Mouse (Mus musculus): ENCODE measurements around the gene Susd5. TPM values are rescaled to one million over a fixed set of nuclear protein-coding genes. Genes with fewer than 3 reads are reported as not detected.
"Not testable (repeated sequence)": the region's sequence is repeated elsewhere in the genome, so short reads cannot be mapped to it uniquely, and the experiment has no call there.

Gene Susd5
- total RNA-seq, 2 experiments from 2014 or later = 2.4 to 3.3 TPM

DNA sequence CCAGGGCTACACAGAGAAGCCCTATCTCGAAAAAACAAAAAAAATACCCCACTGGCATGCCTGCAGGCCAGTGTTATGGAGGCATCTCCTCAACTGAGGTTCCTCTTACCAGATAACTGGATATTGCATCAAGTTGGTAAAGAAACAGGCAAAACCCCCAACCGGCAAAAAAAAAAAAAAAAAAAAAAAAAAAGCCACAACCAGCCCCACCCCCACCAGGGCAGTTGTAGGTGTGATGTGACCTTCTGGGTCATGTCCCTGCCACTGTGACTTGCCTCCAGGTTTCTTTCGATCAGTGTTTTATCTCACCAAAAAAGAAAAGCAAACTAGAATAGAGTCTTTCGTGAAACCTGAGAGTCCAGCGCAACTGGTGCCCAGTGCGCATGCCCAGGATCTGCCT is 4.1 kb upstream of the Susd5 start:
- intact Hi-C loops (cut with DNase I; ENCODE audit: low total_unique reads) = no loop called here
- no peak for DNase-seq

DNA sequence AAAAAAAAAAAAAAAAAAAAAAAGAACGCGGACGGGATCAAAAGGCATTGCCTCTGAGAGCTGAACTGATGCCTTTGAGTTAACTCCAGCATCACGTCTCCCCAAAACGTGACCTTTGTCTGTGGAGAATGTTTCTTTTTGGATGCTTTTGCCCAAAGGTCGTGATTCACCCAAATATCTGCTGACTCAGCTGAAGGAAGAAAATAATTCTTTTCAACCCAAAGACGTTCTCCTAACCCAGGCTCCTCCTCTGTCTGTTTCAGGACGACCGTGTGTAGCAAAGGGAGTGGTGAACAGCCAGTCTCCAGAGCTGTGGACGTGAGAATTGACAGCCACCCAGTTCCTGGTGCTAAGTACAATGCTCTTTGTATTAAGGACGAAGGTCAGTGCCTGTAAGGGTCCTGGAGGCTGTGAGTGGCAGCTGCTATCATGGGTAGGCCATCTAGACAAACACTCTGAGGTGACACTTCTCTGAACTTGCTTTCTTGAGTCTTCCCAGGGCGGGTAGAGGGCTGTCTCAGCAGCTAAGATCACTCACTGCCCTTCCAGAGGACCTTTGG is 11.6 kb downstream of the Susd5 start:
- no peak for DNase-seq
- intact Hi-C loops (cut with DNase I; ENCODE audit: low total_unique reads) = no loop called here

DNA sequence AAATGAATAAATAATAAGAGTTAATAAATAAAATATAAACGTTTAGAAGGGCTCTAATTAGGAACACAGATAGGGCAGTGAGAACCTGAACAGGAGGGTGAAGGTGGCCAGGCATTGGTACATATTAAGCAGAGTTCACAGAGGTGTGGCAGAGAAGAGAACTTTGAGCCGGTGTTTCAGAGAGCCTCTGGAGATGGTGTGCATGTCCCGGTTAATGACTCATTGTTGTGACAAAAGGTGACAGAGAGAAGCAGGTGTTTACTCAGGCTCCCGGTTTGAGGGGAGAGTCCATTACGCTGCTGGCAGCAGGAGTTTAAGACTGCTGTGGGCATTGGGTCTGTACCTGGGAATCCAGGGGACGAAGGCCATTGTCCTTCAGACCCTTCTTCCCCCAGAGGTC is 12.4 kb downstream of the Susd5 start:
- DNase-seq = no peak
- intact Hi-C loops (cut with DNase I; ENCODE audit: low total_unique reads) = no loop called here

DNA sequence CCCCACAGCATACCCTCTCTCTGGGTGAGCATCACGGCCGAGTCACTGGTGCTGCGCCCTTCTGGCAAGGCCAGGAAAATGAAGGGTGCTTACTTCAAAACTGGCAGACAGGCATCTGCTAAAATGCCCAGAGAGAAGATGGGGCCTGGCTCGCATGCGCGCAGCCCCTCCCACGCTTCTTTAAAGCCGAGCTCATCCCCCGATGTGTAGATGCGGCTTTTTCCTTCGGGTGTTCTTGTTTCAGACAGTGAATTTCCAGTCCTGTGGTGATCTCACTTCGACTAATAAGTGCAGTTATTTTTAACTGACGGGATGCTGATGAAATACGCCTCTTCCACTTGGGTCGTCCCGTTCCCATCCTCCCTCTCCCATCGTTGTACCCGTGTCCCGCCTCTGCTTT is 16.7 kb downstream of the Susd5 start:
- intact Hi-C loops (cut with DNase I; ENCODE audit: low total_unique reads) = no loop called here
- DNase-seq = no peak

DNA sequence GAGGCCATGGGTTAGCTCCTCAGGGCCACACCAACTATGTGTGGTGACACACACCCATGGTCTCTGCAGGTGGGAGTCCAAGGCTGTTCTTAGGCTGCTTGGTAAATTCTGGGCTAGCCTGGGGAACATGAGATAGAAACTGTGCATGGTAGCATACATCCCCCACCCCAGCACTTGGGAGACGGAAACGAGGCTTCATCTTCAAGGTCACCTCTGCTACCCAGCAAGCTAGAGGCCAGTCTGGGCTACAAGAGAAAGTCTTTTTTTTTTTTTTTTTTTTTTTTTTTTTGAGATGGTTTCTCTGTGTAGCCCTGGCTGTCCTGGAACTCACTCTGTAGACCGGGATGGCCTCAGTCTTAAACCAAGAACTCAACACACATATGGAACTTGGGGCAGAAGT is 29.5 kb downstream of the Susd5 start:
- intact Hi-C loops (cut with DNase I; ENCODE audit: low total_unique reads) = no loop called here
- no peak for DNase-seq

DNA sequence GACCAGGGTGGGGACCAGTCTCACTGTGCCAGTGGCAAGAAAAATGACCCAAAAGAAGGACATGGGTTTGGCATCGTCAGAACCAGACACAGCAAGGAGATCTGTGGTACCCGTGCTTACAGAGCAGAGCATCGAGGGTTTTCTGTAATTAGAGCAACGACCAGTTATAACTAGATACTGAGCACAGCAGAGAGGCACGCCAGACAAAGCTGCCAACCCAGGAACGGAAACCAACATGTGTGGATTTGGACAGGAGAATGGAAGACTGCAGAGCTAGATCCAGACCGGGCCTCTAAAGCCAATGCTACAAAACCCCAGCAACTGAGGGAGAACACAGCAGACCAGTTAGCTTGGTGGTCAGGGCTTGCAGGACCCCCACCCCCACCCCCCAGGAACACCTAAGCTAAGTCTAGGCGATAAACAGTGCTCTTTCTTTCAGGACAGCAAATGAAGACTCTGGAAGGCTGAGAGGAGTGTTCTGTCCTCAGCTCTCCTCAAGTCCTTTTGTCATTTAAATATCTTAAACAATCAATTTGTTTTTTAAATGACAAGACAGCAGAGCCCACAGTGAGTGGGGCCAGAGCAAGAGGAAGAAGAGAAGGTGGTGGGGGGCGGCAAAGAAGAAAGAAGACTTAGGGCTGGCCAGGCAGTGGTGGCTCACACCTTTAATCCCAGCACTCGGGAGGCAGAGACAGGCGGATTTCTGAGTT is 30.3 kb downstream of the Susd5 start:
- intact Hi-C loops (cut with DNase I; ENCODE audit: low total_unique reads) = no loop called here
- DNase-seq = peak; percentile 19

DNA sequence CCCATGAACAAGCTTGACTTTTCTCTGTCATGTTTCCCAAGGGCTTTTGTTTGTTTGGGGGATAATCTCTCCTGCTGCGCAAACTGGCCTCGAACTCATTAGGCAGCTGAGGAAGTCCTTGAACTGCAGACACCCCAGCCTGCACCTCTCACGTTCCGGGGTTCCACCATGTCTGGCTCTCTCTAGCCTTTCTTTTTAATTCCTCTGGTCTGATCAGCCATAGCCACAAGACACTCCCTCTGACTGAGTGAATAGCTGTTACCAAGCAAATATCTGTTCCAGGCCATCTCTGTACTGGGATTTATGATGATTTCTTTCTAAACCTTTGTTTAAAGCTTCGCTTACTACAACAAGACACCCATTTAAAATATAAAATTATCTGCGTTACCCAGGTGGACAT is 31.9 kb downstream of the Susd5 start:
- intact Hi-C loops (cut with DNase I; ENCODE audit: low total_unique reads); DNase-seq: not testable (repeated sequence)

GRCm38 (mm10) chr9:114092188-114092587 is 35.2 kb downstream of the Susd5 start:
- DNase-seq; intact Hi-C loops (cut with DNase I; ENCODE audit: low total_unique reads): not testable (repeated sequence)

DNA sequence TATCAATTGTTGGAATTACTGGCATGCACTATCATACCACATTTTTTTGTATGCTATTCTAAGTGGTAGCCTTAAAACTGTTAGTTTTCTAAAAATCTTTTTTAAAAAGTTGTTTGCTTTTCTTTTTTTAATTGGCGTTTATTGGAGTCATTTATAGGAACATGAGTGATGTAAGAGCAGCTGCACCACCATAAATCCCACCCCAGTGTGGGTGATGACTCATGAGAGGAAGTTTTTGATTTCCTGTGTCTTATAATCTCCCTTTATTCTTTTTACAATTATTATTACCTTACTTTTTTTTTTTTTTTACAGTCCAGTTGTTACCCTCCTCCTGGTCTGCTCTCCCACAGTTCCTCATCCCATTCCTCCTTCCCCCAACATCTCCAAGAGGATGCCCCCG is 37.9 kb downstream of the Susd5 start:
- no peak for DNase-seq
- intact Hi-C loops (cut with DNase I; ENCODE audit: low total_unique reads) = no loop called here

DNA sequence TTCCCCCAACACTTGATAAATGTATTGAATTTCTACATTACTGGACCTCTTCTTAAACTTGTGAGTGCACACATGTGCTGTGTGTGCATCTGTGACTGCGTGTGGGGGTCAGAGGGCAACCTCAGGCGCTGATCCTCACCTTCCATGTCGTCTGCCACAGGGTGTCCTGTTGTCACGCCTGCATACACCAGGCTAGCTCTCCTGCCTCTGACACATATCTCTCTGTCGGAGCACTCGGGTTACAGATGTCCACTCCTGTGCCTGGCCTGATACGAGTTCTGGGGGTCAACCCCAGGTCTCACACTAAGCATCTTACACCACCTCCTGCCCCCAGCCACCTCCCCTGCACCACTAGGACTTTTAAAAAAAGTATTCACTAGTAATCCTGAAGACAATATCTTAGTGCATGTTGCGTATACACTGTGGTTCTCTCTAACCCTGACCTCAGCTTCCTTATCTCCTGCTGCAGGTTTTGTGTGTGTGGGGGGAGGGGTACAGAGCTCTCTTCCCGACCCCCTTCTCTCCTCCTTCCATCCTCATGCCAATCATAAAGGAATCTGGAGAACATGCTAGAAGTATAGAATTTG is 41.9 kb downstream of the Susd5 start:
- intact Hi-C loops (cut with DNase I; ENCODE audit: low total_unique reads) = no loop called here
- no peak for DNase-seq

GRCm38 (mm10) chr9:114110268-114110667 is 53.3 kb downstream of the Susd5 start:
- intact Hi-C loops (cut with DNase I; ENCODE audit: low total_unique reads) = no loop called here
- DNase-seq = no peak

- intact Hi-C loops (cut with DNase I; ENCODE audit: low total_unique reads) = no loop called here
- DNase-seq = no peak
Observed at GRCm38 (mm10) chr9:114111161-114111560, 54.2 kb downstream of the Susd5 start.

DNA sequence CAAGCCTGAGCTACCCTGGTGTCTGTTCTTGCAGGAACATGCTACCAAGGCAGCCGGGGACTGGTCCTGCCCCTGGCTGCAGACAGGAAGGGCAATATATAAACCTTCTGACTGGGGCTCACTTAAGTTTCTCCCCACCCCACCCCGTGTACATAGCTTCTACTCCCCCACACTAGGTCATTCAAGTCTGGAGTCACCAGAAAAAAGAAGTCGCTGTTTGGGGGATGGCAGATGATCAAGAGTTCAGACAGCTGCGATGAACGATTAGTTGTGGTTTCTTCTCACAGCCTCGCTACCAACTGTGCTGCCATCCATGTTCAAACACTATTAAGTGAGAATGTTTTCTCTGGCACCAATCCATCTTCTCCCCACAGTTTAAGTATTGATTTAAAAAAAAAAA is 55.3 kb downstream of the Susd5 start:
- no peak for DNase-seq
- intact Hi-C loops (cut with DNase I; ENCODE audit: low total_unique reads) = no loop called here

GRCm38 (mm10) chr9:114113911-114114623 is 57.1 kb downstream of the Susd5 start:
- DNase-seq = no peak
- intact Hi-C loops (cut with DNase I; ENCODE audit: low total_unique reads) = no loop called here

DNA sequence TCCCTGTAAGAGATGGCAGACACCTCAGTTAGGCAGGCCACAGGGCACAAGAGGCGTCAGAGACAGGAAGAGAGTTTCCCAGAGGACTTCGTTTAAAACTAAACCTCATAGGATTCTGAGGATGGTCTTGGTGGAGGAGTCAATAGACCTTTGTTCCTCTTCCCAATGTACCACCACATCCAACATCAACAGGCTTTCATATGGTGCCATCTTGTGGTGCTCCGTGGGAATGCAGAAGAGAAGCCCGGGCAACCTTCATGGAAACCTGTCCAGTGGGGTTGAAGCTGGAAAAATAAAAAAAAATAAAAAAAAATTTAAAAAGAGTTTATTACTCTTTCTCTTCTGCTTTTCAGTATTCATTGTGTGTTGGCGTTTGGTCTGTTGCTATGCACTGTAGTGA is 59.7 kb downstream of the Susd5 start:
- intact Hi-C loops (cut with DNase I; ENCODE audit: low total_unique reads) = loop anchor here (5.0 kb wide), 1 partner anchor 124 kb away; no protein-coding TSS in a partner anchor
- DNase-seq = peak; percentile 42

DNA sequence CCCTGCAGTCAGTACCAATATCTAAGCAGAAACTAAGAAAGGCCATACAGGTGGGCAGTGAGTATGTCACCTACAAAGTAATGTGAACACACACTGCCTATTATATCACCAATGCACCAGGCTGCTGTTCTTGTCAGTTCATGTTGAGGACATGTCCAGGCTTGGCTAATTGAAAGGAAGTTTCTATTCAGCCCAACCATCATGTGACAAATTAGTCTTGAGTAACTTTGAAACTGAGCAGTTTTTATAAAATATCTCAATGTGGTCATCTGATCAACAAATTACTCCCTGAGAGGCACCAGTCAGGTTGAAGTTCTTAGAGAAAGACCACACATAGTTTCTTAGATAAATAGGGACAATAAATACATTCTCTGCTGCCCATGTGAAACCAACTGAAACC is 65.9 kb downstream of the Susd5 start:
- intact Hi-C loops (cut with DNase I; ENCODE audit: low total_unique reads); DNase-seq: not testable (repeated sequence)

DNA sequence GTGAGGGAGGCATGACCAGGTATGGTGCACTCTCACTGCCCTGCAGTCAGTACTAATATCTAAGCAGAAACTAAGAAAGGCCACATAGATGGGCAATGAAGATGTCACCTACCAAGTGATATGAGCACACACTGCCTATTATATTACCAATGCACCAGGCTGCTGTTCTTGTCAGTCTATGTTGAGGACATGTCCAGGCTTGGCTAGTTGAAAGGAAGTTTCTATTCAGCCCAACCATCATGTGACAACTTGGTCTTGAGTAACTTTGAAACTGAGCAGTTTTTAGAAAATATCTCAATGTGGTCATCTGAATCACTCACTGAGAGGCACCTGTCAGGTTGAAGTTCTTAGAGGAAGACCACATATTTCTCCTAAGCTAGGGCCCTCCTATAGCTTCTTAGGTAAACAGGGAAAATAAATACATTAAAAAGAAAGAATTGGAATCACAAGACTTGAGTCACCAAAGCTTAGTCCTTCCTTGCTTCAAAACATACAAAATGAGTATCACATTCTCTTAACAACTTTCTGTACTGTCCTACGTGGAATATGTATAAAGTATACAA is 72.4 kb downstream of the Susd5 start:
- intact Hi-C loops (cut with DNase I; ENCODE audit: low total_unique reads); DNase-seq: not testable (repeated sequence)

All from gastrocnemius, postnatal 14 days (tissue).